Mouse (Mus musculus): Measurements from ENCODE around the gene Pkp3. TPM values are rescaled to one million over a fixed set of nuclear protein-coding genes. Genes with fewer than 3 reads are reported as not detected.

The Pkp3 gene
- polyA plus RNA-seq, 1 experiment = 0.88 TPM

DNA sequence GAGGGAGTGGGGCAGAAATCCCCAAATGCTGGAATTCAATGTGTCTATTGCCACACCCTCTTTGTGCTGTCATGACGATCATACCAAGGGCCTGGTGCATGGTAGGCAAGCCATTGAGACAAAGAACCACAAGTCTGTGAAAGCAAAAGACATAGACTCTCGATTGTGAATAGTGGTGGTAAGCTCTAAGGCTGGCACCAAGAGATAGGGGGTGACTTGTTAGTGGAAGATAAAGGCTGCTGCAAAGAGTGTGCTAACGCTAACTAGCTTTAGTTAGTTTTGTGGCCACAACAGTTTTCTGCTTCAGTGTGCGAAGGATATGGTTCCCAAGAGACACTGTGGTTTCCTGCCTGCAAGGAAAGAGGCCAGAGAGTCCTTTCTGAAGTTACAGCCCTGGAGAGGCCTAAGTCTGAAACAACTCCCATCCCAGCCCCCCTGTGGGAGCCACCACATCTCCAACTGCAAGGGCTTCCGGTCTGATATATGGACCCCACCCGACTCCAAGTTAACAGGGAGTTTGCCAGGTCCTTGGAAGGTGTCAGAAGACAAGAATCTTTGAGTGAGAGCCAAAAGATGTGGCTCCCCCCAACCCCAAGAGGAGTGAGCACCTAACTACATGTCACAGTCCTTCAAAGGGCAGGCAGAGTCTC is 31.0 kb upstream of the Pkp3 start:
- Histone ChIP-seq H3ac (ENCODE audit: control insufficient read depth, insufficient read length, low read depth) (no peak overlapping the region), H3K27me3 (ENCODE audit: control insufficient read depth, insufficient read depth, insufficient read length) (no peaks in the 10 kb centered on the region), H3K4me3 (ENCODE audit: insufficient read depth, poor library complexity, severe bottlenecking) (no peak overlapping the region), H3K79me2 (ENCODE audit: control insufficient read depth, insufficient read depth) (no peaks in the 10 kb centered on the region), H3K36me3 (ENCODE audit: control insufficient read depth, insufficient read depth) (no peaks in the 10 kb centered on the region), H3K79me3 (ENCODE audit: low read depth) (no peaks in the 10 kb centered on the region)
- TF ChIP-seq USF1 (IDR thresholded peaks at IDR 0.05; ENCODE audit: low read depth) (no peak), MAX (IDR thresholded peaks at IDR 0.05) (no peak), MYOG (IDR thresholded peaks at IDR 0.05; ENCODE audit: control insufficient read depth, extremely low read depth, insufficient read length) (no peak), CEBPB (IDR thresholded peaks at IDR 0.05; ENCODE audit: low read depth) (peak; percentile 16), FOSL1 (IDR thresholded peaks at IDR 0.05; ENCODE audit: insufficient read depth, low read length, poor library complexity, severe bottlenecking) (no peak), CTCF (IDR thresholded peaks at IDR 0.05; ENCODE audit: control insufficient read depth, insufficient read depth, insufficient read length) (no peak), MYOD1 (IDR thresholded peaks at IDR 0.05; ENCODE audit: control insufficient read depth, insufficient read length, low read depth) (no peak)

- H3K27me3 ChIP-seq (ENCODE audit: control insufficient read depth, insufficient read depth, insufficient read length) = no peaks in the 10 kb centered on the region
- H3K36me3 ChIP-seq (ENCODE audit: control insufficient read depth, insufficient read depth) = no peaks in the 10 kb centered on the region
- no peaks in the 10 kb centered on the region for H3K79me3 ChIP-seq (ENCODE audit: low read depth)
- no peaks in the 10 kb centered on the region for H3K79me2 ChIP-seq (ENCODE audit: control insufficient read depth, insufficient read depth)
- H3ac ChIP-seq (ENCODE audit: control insufficient read depth, insufficient read length, low read depth) = peak overlapping the region; percentile 68
- TF ChIP-seq FOSL1 (IDR thresholded peaks at IDR 0.05; ENCODE audit: insufficient read depth, low read length, poor library complexity, severe bottlenecking) = no peak
- TF ChIP-seq USF1 (IDR thresholded peaks at IDR 0.05; ENCODE audit: low read depth) = no peak
- no peak for TF ChIP-seq MAX (IDR thresholded peaks at IDR 0.05)
- TF ChIP-seq MYOG (IDR thresholded peaks at IDR 0.05; ENCODE audit: control insufficient read depth, extremely low read depth, insufficient read length) = no peak
- TF ChIP-seq CEBPB (IDR thresholded peaks at IDR 0.05; ENCODE audit: low read depth) = no peak
- no peak overlapping the region for H3K4me3 ChIP-seq (ENCODE audit: insufficient read depth, poor library complexity, severe bottlenecking)
Measured at GRCm38 (mm10) chr7:141047581-141048225, 30.3 kb upstream of the Pkp3 start.

DNA sequence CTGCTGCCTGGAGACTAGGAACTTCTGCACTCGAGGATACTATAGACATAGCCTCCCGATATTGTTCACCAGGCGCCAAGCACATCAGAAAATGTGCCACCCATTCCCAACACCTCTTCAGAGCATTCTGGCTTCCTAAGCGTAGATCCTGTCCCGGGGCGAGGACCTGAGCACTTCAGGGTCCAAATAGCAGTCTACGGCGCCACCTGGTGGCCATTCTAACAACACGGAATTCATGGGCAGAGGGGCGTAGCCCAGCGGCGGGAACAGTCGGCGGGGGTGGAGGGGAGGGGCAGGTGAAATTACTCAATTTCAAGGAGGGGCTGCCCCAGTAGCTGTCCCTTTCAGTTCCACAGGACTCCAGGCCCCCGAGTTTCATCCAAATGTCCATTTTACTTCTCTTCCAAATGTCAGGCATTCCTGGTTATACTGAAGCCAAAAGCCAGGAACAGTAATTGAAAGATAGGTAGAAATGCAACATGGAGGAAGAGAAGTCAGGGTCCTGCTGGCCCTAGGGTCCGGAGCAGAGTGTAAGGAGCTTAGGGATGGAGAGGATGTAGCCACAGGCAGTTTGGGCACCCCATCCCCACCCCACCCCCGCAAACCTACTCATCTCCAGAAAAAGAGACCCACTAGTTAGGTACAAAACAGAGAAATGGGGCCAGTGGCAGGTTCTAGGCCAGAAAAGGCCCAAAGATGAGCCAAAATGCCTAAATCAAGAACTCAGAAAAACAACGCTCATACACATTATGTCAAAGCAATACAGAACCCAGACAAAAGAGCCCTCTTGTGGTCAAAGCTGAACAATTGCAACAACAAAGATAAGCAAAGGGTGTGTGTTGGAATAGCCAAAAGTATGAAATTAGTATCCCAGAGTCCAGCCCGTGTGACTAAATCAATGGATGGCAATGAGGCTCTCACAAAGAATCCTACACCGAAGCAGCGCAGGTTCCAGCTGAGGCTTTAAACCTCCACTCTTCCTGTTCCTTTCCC is 29.5 kb upstream of the Pkp3 start:
- H3K27me3 ChIP-seq (ENCODE audit: control insufficient read depth, insufficient read depth, insufficient read length) = no peaks in the 10 kb centered on the region
- no peaks in the 10 kb centered on the region for H3K79me3 ChIP-seq (ENCODE audit: low read depth)
- TF ChIP-seq CEBPB (IDR thresholded peaks at IDR 0.05; ENCODE audit: low read depth) (peak; percentile 18), USF1 (IDR thresholded peaks at IDR 0.05; ENCODE audit: low read depth) (no peak), CTCF (IDR thresholded peaks at IDR 0.05; ENCODE audit: control insufficient read depth, insufficient read depth, insufficient read length) (peak; percentile 84)
- no peaks in the 10 kb centered on the region for H3K79me2 ChIP-seq (ENCODE audit: control insufficient read depth, insufficient read depth)
- H3K36me3 ChIP-seq (ENCODE audit: control insufficient read depth, insufficient read depth) = no peaks in the 10 kb centered on the region
- H3K4me3 ChIP-seq (ENCODE audit: insufficient read depth, poor library complexity, severe bottlenecking) = no peak overlapping the region
- H3ac ChIP-seq (ENCODE audit: control insufficient read depth, insufficient read length, low read depth) = peak overlapping the region; percentile 68

DNA sequence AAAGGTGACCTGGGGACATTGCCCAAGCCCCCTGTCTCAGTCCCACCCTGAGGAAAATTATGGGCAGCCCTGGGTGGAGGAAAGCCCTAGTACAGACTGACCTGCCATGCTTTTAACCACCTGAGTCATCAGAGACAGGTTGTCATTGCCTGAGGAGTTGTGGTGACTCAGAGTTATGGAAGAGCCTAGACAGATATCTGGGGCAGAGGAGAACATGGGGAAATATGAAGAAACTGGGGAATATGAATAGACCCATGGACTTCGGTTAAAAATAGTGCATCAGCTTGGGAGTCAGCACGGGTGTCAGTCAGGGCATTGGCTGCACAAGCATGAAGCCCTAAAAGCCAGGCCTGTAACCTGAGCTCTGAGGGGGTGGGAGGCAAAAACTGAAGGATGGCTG is 28.7 kb upstream of the Pkp3 start:
- Histone ChIP-seq H3K27me3 (ENCODE audit: control insufficient read depth, insufficient read depth, insufficient read length) (no peaks in the 10 kb centered on the region), H3K79me2 (ENCODE audit: control insufficient read depth, insufficient read depth) (no peaks in the 10 kb centered on the region), H3K4me3 (ENCODE audit: insufficient read depth, poor library complexity, severe bottlenecking) (no peak overlapping the region), H3K36me3 (ENCODE audit: control insufficient read depth, insufficient read depth) (no peaks in the 10 kb centered on the region), H3ac (ENCODE audit: control insufficient read depth, insufficient read length, low read depth) (no peak overlapping the region), H3K79me3 (ENCODE audit: low read depth) (no peaks in the 10 kb centered on the region)
- TF ChIP-seq FOSL1 (IDR thresholded peaks at IDR 0.05; ENCODE audit: insufficient read depth, low read length, poor library complexity, severe bottlenecking) (no peak), MYOD1 (IDR thresholded peaks at IDR 0.05; ENCODE audit: control insufficient read depth, insufficient read length, low read depth) (no peak), MAX (IDR thresholded peaks at IDR 0.05) (no peak), USF1 (IDR thresholded peaks at IDR 0.05; ENCODE audit: low read depth) (no peak), CEBPB (IDR thresholded peaks at IDR 0.05; ENCODE audit: low read depth) (no peak), MYOG (IDR thresholded peaks at IDR 0.05; ENCODE audit: control insufficient read depth, extremely low read depth, insufficient read length) (no peak), CTCF (IDR thresholded peaks at IDR 0.05; ENCODE audit: control insufficient read depth, insufficient read depth, insufficient read length) (no peak)

DNA sequence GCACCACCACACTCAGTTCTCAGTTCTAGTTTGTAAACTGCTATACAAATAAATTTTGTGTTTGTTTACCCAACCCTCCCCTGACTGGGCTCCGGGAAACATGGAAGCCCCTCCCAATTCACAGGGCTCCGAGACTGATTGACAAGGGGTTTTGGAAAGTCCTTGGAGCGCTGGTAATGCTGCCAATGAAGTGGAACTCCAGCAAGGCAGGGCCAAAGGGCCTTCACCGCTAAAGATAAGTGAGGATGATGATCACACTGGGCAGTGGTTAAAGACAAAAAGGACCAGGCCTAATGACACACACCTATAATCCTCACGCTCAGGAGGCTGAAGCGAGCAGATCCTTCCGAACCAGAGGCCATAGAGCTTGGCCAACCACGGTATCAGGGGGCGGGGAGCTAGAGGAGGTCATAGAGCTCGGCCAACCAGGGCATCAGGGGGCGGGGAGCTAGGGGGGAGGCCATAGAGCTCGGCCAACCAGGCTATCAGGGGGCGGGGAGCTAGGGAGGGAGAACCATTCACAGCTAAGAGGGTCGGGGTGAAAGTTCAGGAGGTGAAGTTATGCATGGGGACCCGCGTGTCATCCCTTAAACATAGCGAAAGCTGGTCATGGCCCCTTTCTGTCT is 26.8 kb upstream of the Pkp3 start:
- H3K27me3 ChIP-seq (ENCODE audit: control insufficient read depth, insufficient read depth, insufficient read length) = no peaks in the 10 kb centered on the region
- TF ChIP-seq MYOD1 (IDR thresholded peaks at IDR 0.05; ENCODE audit: control insufficient read depth, insufficient read length, low read depth) (no peak), FOSL1 (IDR thresholded peaks at IDR 0.05; ENCODE audit: insufficient read depth, low read length, poor library complexity, severe bottlenecking) (no peak), CTCF (IDR thresholded peaks at IDR 0.05; ENCODE audit: control insufficient read depth, insufficient read depth, insufficient read length) (no peak), MAX (IDR thresholded peaks at IDR 0.05) (no peak), MYOG (IDR thresholded peaks at IDR 0.05; ENCODE audit: control insufficient read depth, extremely low read depth, insufficient read length) (no peak), CEBPB (IDR thresholded peaks at IDR 0.05; ENCODE audit: low read depth) (no peak), USF1 (IDR thresholded peaks at IDR 0.05; ENCODE audit: low read depth) (no peak)
- no peaks in the 10 kb centered on the region for H3K79me2 ChIP-seq (ENCODE audit: control insufficient read depth, insufficient read depth)
- no peak overlapping the region for H3K4me3 ChIP-seq (ENCODE audit: insufficient read depth, poor library complexity, severe bottlenecking)
- H3K36me3 ChIP-seq (ENCODE audit: control insufficient read depth, insufficient read depth) = no peaks in the 10 kb centered on the region
- H3ac ChIP-seq (ENCODE audit: control insufficient read depth, insufficient read length, low read depth) = no peak overlapping the region
- no peaks in the 10 kb centered on the region for H3K79me3 ChIP-seq (ENCODE audit: low read depth)
